Mouse (Mus musculus) midbrain, embryonic 12.5 days (tissue): ENCODE measurements around the gene Rem2. TPM values are rescaled to one million over a fixed set of nuclear protein-coding genes. Genes with fewer than 3 reads are reported as not detected.

Source experiments
- ATAC-seq: fragments of 200-750 bp; cut with Nextera tagmentation; 2 replicates; pipeline ENCODE4 v1.8.0; 2017; ENCODE audit warnings: low read depth, moderate TSS enrichment, moderate library complexity; ENCODE audit not compliant: low FRiP score
- H3K27ac ChIP-seq: fragments of 300-500 bp; sonication (generic); replicated peaks from 2 replicates; pipeline ENCODE4 v1.5.1; 2016; ENCODE audit warnings: mild to moderate bottlenecking
- H3K27me3 ChIP-seq: fragments of 300-500 bp; sonication (generic); 2 replicates; pipeline ENCODE4 v1.6.1; 2016; ENCODE audit warnings: mild to moderate bottlenecking
- H3K36me3 ChIP-seq: fragments of 300-500 bp; sonication (generic); 2 replicates; pipeline ENCODE4 v1.6.1; 2016
- H3K4me1 ChIP-seq: fragments of 300-500 bp; sonication (generic); 2 replicates; pipeline ENCODE4 v1.6.1; 2016
- H3K4me2 ChIP-seq: fragments of 300-500 bp; sonication (generic); replicated peaks from 2 replicates; pipeline ENCODE4 v1.6.1; 2016; ENCODE audit warnings: mild to moderate bottlenecking, moderate library complexity
- H3K4me3 ChIP-seq: fragments of 300-500 bp; sonication (generic); 2 replicates; pipeline ENCODE4 v1.5.1; 2016; ENCODE audit warnings: mild to moderate bottlenecking
- H3K9ac ChIP-seq: fragments of 300-500 bp; sonication (generic); replicated peaks from 2 replicates; pipeline ENCODE4 v1.6.1; 2016; ENCODE audit warnings: mild to moderate bottlenecking, moderate library complexity
- H3K9me3 ChIP-seq: fragments of 300-500 bp; sonication (generic); 2 replicates; pipeline ENCODE4 v1.6.1; 2016; ENCODE audit warnings: mild to moderate bottlenecking
- WGBS: fragments of 180-500 bp; shearing (Covaris S2); methylation state at CpG from one replicate; pipeline ENCODE4 v1.1.7; 2016; 5-methylcytosine and 5-hydroxymethylcytosine counted together
- polyA plus RNA-seq: library from polyadenylated mRNA; unstranded; fragments of >200 nt; fragmentation: Nextera tagmentation; extraction: Ambion mirVana; gene quantifications from 2 replicates; pipeline ENCODE4 v1.2.1, GENCODE M21; 2016

Gene Rem2
- polyA plus RNA-seq, 1 experiment from 2014 or later, result 42.6 TPM

GRCm38 (mm10) chr14:54479451-54479920 is 3.6 kb downstream of the Rem2 start:
- WGBS, result 2% methylated on average over 40 of the region's 40 CpGs
- Histone ChIP-seq H3K9me3 (no peaks in the 10 kb centered on the region), H3K4me3 (peak overlapping the region; percentile 31), H3K27me3 (peaks cover 45% of the 10 kb centered on the region), H3K27ac (no peak overlapping the region), H3K36me3 (0 out of 2 replicates have a peak, but pooled peaks cover 4% of the 10 kb centered on the region), H3K4me2 (peak overlapping the region; percentile 54), H3K4me1 (peaks cover 36% of the 10 kb centered on the region), H3K9ac (peak overlapping the region; percentile 44; the same call in 1 of the 2 replicates)
- no peak for ATAC-seq

- Histone ChIP-seq H3K27ac (no peak overlapping the region), H3K4me3 (no peak overlapping the region), H3K36me3 (0 out of 2 replicates have a peak, but pooled peaks cover 4% of the 10 kb centered on the region), H3K4me2 (no peak overlapping the region), H3K4me1 (peaks cover 31% of the 10 kb centered on the region), H3K27me3 (peaks cover 45% of the 10 kb centered on the region), H3K9me3 (no peaks in the 10 kb centered on the region), H3K9ac (no peak overlapping the region)
- 76% methylated on average over 6 of the region's 6 CpGs for WGBS
- ATAC-seq, result no peak
Observed at GRCm38 (mm10) chr14:54480673-54481072, 4.8 kb downstream of the Rem2 start.

DNA sequence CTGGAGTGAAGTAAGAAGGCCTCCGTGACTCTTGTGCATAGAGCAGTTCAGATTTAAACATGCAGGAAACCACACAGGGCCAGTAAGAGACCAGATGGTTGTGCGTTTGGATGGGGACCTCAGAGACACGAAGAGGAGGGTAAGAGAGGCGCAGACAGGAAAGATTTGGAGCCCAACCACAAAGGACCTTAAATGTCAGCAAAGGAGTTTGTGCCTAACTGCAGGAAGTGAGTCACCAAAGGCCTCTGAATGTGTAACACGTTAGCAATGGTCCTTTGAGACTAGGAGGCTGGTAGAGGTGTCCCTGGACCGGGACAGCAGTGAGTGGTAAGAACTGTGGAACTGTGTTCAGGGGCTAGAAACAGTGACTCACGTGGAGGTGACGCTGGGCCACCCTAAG is 5.5 kb downstream of the Rem2 start:
- peaks cover 43% of the 10 kb centered on the region for H3K27me3 ChIP-seq
- no peak overlapping the region for H3K27ac ChIP-seq
- H3K4me1 ChIP-seq, result peaks cover 27% of the 10 kb centered on the region
- H3K4me2 ChIP-seq, result no peak overlapping the region
- H3K4me3 ChIP-seq, result no peak overlapping the region
- H3K9me3 ChIP-seq, result no peaks in the 10 kb centered on the region
- 81% methylated on average over 8 of the region's 8 CpGs for WGBS
- 0 out of 2 replicates have a peak, but pooled peaks cover 4% of the 10 kb centered on the region for H3K36me3 ChIP-seq
- no peak for ATAC-seq
- H3K9ac ChIP-seq, result no peak overlapping the region

- Histone ChIP-seq H3K27me3 (peaks cover 32% of the 10 kb centered on the region), H3K4me1 (peaks cover 17% of the 10 kb centered on the region), H3K27ac (no peak overlapping the region), H3K4me3 (no peak overlapping the region), H3K9me3 (no peaks in the 10 kb centered on the region), H3K4me2 (no peak overlapping the region), H3K36me3 (0 out of 2 replicates have a peak, but pooled peaks cover 3% of the 10 kb centered on the region), H3K9ac (no peak overlapping the region)
- no peak for ATAC-seq
- 38% methylated on average over 9 of the region's 9 CpGs for WGBS
Observed at GRCm38 (mm10) chr14:54482498-54482897, 6.6 kb downstream of the Rem2 start.

DNA sequence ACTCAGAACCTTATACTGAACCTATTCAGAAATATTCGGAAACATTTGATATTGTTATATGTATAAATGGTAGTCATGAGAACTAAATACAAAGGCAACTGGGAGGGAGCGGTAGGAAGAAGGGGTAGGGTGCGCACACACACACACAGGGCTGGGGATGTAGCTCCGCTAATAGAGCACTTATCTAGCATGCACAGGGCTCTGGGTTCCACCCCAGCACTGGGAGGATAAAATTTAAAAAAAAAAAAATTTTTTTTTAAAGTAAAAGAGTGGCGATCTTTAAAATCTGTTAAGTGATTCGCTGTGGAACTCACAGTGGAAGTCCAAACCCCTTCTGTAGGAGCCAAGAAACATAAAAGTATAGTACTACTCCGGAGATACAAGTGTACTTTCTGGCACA is 10.0 kb downstream of the Rem2 start:
- Histone ChIP-seq H3K27me3 (no peaks in the 10 kb centered on the region), H3K36me3 (no peaks in the 10 kb centered on the region), H3K27ac (no peak overlapping the region), H3K9me3 (no peaks in the 10 kb centered on the region), H3K4me1 (no peaks in the 10 kb centered on the region), H3K4me2 (no peak overlapping the region), H3K4me3 (no peak overlapping the region), H3K9ac (no peak overlapping the region)
- 92% methylated on average over 7 of the region's 7 CpGs for WGBS
- no peak for ATAC-seq

GRCm38 (mm10) chr14:54487732-54488131 is 11.8 kb downstream of the Rem2 start:
- Histone ChIP-seq H3K4me1 (no peaks in the 10 kb centered on the region), H3K27ac (no peak overlapping the region), H3K4me3 (no peak overlapping the region), H3K36me3 (no peaks in the 10 kb centered on the region), H3K9me3 (no peaks in the 10 kb centered on the region), H3K27me3 (no peaks in the 10 kb centered on the region), H3K9ac (no peak overlapping the region), H3K4me2 (no peak overlapping the region)
- 72% methylated on average over 2 of the region's 2 CpGs for WGBS
- ATAC-seq, result no peak

DNA sequence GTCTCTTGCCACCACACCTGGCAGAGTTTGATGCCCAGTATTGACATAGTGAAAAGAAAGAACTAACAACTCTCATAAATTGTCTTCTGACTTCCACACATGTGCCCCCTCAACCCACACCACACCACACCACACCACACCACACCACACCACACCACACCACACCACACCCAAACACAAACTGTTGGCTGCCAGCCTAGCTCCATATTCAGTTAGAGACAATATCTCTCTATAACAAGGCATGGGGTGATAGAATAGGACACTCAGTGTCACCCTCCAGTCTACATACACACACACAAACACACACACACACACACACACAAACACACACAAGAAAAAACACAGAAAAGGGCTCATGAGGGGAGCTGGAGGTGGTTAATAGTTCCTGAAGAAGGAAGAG is 12.4 kb downstream of the Rem2 start:
- H3K27ac ChIP-seq, result no peak overlapping the region
- H3K27me3 ChIP-seq, result no peaks in the 10 kb centered on the region
- no peak overlapping the region for H3K4me2 ChIP-seq
- no peak overlapping the region for H3K9ac ChIP-seq
- no peaks in the 10 kb centered on the region for H3K4me1 ChIP-seq
- H3K9me3 ChIP-seq, result no peaks in the 10 kb centered on the region
- H3K36me3 ChIP-seq, result no peaks in the 10 kb centered on the region
- no peak for ATAC-seq
- H3K4me3 ChIP-seq, result no peak overlapping the region

GRCm38 (mm10) chr14:54492345-54493131 is 16.6 kb downstream of the Rem2 start:
- Histone ChIP-seq H3K4me1 (no peaks in the 10 kb centered on the region), H3K4me2 (no peak overlapping the region), H3K9me3 (no peaks in the 10 kb centered on the region), H3K27me3 (no peaks in the 10 kb centered on the region), H3K9ac (no peak overlapping the region), H3K4me3 (no peak overlapping the region), H3K27ac (no peak overlapping the region), H3K36me3 (no peaks in the 10 kb centered on the region)
- no peak for ATAC-seq
- WGBS, result 67% methylated on average over 18 of the region's 18 CpGs

DNA sequence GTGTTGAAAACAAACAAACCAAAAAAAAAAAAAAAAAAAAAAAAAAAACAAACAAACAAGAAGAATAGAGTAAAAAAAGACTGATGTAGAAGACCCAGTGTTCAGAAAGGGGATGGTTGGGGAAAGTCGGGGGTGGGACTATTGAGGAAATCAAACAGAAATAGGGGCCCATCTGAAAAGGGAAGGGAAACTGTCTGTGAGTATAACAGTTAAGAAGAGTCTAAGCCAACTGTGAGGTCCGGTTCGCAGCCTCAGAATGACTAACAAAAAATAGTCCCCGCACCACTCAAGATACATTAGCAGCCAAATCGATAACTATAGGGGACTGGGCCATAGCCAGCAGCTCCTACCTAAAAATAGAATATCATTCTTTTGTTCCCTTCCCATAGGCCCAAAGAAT is 17.3 kb downstream of the Rem2 start:
- Histone ChIP-seq H3K36me3 (no peaks in the 10 kb centered on the region), H3K9ac (no peak overlapping the region), H3K27me3 (no peaks in the 10 kb centered on the region), H3K27ac (no peak overlapping the region), H3K9me3 (no peaks in the 10 kb centered on the region), H3K4me2 (no peak overlapping the region), H3K4me1 (no peaks in the 10 kb centered on the region), H3K4me3 (no peak overlapping the region)
- 96% methylated on average over 5 of the region's 5 CpGs for WGBS
- ATAC-seq, result no peak

- no peaks in the 10 kb centered on the region for H3K27me3 ChIP-seq
- no peak overlapping the region for H3K9ac ChIP-seq
- WGBS, result 3% methylated on average over 3 of the region's 3 CpGs
- no peaks in the 10 kb centered on the region for H3K4me1 ChIP-seq
- H3K27ac ChIP-seq, result no peak overlapping the region
- H3K4me2 ChIP-seq, result no peak overlapping the region
- no peaks in the 10 kb centered on the region for H3K36me3 ChIP-seq
- H3K4me3 ChIP-seq, result no peak overlapping the region
- 0 out of 2 replicates have a peak, but pooled peaks have one; percentile 12 for ATAC-seq
- H3K9me3 ChIP-seq, result no peaks in the 10 kb centered on the region
Observed at GRCm38 (mm10) chr14:54494234-54494633, 18.3 kb downstream of the Rem2 start.

DNA sequence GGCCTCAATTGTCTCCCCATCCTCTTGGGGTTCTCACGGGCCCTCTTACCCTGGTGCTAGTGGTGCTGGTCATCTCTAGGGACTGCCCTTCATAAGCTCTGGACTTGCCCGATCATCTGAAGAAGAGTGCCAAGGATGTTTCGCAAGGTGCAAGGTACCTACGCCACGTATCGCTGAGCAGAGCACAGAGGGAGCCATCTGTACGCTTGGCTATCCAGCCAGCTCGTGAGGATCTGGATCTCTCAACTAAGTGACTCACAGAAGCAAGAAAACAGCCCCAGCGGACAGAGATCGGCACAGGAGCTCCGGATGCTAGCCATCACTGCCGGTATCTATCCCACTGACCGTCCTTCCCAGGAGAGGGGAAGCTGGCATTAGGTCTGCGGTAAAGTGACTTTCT is 20.8 kb downstream of the Rem2 start:
- 90% methylated on average over 14 of the region's 14 CpGs for WGBS
- Histone ChIP-seq H3K9me3 (no peaks in the 10 kb centered on the region), H3K27me3 (no peaks in the 10 kb centered on the region), H3K4me3 (no peak overlapping the region), H3K4me1 (no peaks in the 10 kb centered on the region), H3K27ac (no peak overlapping the region), H3K9ac (no peak overlapping the region), H3K36me3 (no peaks in the 10 kb centered on the region), H3K4me2 (no peak overlapping the region)
- no peak for ATAC-seq

DNA sequence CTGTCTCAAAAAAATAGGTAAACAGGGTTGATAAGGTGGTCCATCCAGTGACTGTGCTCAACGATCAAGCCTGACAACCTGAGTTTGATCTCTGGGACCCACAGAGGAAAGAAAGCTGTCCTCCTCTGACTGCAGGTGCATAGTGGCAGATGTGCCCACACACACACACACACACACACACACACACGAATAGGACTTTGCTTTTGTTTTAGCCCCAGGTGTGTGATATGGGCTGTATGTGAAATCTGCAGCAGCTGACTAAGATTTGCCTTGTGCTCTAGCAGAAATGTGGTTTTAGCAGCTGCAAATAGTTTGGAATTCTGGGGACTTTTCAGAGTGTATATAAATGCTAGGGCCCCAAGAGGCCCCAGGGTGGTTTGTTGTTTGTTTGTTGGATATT is 23.4 kb downstream of the Rem2 start:
- H3K9me3 ChIP-seq, result no peaks in the 10 kb centered on the region
- 82% methylated on average over 2 of the region's 2 CpGs for WGBS

More for the DNA sequence above, 23.4 kb downstream of the Rem2 start:
- Histone ChIP-seq H3K4me2 (no peak overlapping the region), H3K36me3 (no peaks in the 10 kb centered on the region), H3K27ac (no peak overlapping the region), H3K27me3 (no peaks in the 10 kb centered on the region), H3K9ac (no peak overlapping the region), H3K4me1 (no peaks in the 10 kb centered on the region), H3K4me3 (no peak overlapping the region)
- ATAC-seq, result no peak
